Mouse (Mus musculus): ENCODE measurements around the gene Slc24a3.

DNA sequence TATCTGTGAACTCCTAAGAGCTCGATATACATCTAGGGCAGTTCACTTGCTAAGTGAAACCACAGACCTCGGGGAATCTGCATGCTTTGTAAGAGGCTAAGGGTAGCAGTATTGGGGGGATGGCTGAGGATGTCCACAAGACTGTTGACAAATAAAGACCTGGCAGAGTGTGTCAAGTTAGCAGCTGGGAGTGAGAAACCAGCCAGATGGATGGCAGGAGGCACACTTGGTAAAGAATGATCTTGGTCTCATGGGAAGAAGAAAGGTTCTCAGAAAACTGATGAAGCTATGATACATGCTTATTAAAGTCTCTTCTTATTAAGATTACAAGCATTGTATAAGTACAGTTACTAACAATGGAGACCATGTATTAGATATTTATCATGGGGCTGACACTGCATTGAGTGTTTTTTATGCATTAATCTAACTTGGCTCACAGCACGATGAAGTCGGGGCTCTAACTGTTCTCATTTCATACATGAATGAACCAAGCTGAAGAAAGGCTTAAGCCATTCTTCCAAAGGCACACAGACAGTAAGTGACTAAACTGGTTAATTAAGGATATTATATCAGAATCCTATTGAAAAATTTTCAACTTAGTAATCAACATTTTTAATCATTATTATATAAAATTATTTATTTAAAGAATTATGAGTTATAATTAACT is 30.8 kb upstream of the Slc24a3 start:
- TF ChIP-seq CTCF (IDR thresholded peaks at IDR 0.05; ENCODE audit: extremely low read depth, insufficient read depth, low read length) (no peak), POLR2A (IDR thresholded peaks at IDR 0.05; ENCODE audit: extremely low read depth, insufficient read depth, low read length) (no peak)
